In the genomic region with DNA sequence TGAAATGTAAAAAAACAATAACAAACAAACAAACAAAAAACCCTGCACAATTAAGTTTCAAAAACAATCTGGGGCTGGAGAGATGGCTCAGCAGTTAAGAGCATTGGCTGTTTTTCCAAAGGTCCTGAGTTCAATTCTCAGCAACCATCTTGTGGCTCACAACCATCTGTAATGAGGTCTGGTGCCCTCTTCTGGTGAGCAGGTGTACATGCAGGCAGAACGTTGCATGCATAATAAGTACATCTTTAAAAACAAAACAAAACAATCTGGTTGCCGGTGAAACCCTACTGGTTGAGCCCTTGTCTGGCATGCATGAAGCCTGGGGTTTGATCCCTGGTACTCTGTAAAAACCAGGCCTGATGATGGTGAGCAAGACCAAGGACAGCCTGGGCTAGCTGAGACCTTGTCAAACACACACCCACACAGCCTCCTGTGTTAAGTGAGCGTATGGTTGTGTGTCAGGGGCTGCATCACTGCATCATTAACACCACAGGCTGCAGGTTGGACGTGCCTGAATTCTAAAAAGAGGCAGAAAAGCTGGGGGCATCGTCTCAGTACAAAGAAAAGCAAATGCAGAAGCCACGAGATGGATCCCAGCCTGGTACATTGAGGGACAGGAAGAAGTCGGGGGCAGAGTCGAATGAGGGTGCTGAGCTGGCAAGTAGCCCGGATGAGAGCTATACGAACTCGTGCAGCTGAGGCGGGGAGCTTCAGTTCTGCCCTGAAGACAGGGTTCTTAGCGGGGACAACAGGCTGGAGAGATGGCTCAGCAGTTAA, we compare ENCODE assay signal across 12 mouse cellular contexts. TPM values are rescaled to one million over a fixed set of nuclear protein-coding genes. Genes with fewer than 3 reads are reported as not detected.
DNase-seq lines count a peak whose midpoint lies in the region; ATAC-seq and TF ChIP-seq lines count a peak whose summit lies in the region.
"Had no signal": no experiment of that assay in that cellular context is flagged by ENCODE, and none has a peak within 500 bp of the region (broad histone marks: within the 10 kb centered on the region; RNA-seq: fewer than 3 reads in every experiment).

No protein-coding gene starts in this region.

- peak; percentile 58 for DNase-seq in CD4-positive, CD25-positive, alpha-beta regulatory T cell, adult 2 months (ENCODE audit: low read depth, low spot score)
- peak; percentile 33 for DNase-seq in layer of hippocampus, adult 9-11 months
- DNase-seq in layer of hippocampus, postnatal 36 days: no peak
- peak; percentile 66 to 70 for DNase-seq in frontal cortex, postnatal 36 days (ENCODE audit: low spot score in 2 of 2)
- no peak for DNase-seq in urinary bladder, adult 2 months (ENCODE audit: low spot score)
- DNase-seq in cerebellum, adult 11-12 months: no peak
- DNase-seq: cerebellum, postnatal 36 days; liver, embryonic 13.5 days had no signal

- peaks cover 70% of the 10 kb centered on the region for H3K36me3 ChIP-seq in E14TG2a.4 (ENCODE audit: insufficient read depth, low read length)

- no peak for ATAC-seq in CD4-positive, CD25-positive, alpha-beta regulatory T cell, adult 4 months
- ATAC-seq: forebrain, embryonic 15.5 days had no signal

- H3K27me3 ChIP-seq in E14TG2a.4 (ENCODE audit: insufficient read depth, low read length): no peaks in the 10 kb centered on the region
- H3K27me3 ChIP-seq: forebrain, embryonic 15.5 days; kidney, embryonic 15.5 days; liver, embryonic 13.5 days had no signal

- TF ChIP-seq CTCF in E14TG2a.4 (conservative IDR thresholded peaks at IDR 0.05; ENCODE audit: low read length): peak; percentile 73

- peaks cover 48% of the 10 kb centered on the region for H3K4me1 ChIP-seq in E14TG2a.4 (replicated peaks; ENCODE audit: low read depth, low read length)

- no peaks in the 10 kb centered on the region for H3K9me3 ChIP-seq in E14TG2a.4 (ENCODE audit: low read length)
- H3K9me3 ChIP-seq: forebrain, embryonic 15.5 days; liver, embryonic 13.5 days had no signal

- no peak overlapping the region for H3K4me3 ChIP-seq in E14TG2a.4 (replicated peaks; ENCODE audit: low read length)
- H3K4me3 ChIP-seq: forebrain, embryonic 15.5 days; kidney, embryonic 15.5 days; liver, embryonic 13.5 days had no signal

RNA-seq across cellular contexts. Expression of a gene that starts 32.7 kb away (rescaled TPM):
- polyA plus RNA-seq in CD4-positive, CD25-positive, alpha-beta regulatory T cell, adult 4 months (2017; shearing (Covaris generic)): 10 to 100 TPM; 42.5 to 49.0 TPM
- total RNA-seq in layer of hippocampus, postnatal 36 days (2021): 100 to 1,000 TPM; 142 to 157 TPM
- 64.2 and 64.6 TPM in 2 replicates for polyA plus RNA-seq in urinary bladder, adult 2 months (2012; rRNA removed)

Comparison
In these comparisons a context has a peak if more than half of its experiments do, and no peak if none do; other contexts are left out.
1. DNase-seq: peak in CD4-positive, CD25-positive, alpha-beta regulatory T cell, adult 2 months (single experiment), layer of hippocampus, adult 9-11 months (single experiment) and frontal cortex, postnatal 36 days (2 of 2); none in layer of hippocampus, postnatal 36 days (0 of 2), urinary bladder, adult 2 months (single experiment) and cerebellum, adult 11-12 months (single experiment).